Mouse (Mus musculus): ENCODE measurements at regions not wholly inside any gene's neighbourhood (a gene's known extent, or its start where the extent isn't known, plus 50 kb on each side); places are given as distances from the start of the nearest gene placed in this dataset.

DNA sequence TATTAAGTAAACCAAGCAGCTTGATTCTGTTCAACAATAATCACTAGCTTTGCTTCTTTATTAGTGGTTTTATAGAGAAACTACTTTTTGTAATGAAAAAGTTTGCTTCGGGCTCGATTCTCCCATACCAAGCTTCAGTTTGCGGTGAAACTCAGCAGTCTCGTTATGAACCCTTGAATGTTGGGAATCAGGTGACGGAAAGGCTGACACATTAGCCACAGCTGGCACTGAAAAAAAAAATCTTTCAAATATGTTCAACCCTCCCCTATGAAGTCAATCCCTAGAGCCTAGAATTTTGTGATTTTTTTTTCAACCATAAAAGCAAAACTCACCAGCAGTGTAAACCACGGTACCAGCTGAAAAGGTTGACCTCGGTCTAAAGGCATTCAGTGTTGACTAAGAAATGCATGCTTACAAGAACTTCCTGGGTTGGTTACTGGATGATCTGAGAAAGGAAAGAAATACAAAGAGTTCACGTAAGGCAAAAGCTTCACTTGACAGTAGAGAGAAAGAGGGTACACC lies 223.4 kb downstream of the Sox4 start:
- ATAC-seq, result no peak
- Histone ChIP-seq H3K4me1 (ENCODE audit: control insufficient read depth, insufficient read depth, low read length) (no peaks in the 10 kb centered on the region), H3K27me3 (replicated peaks; ENCODE audit: control insufficient read depth, insufficient read depth, low read length) (no peaks in the 10 kb centered on the region), H3K4me2 (ENCODE audit: low read depth, low read length) (no peak overlapping the region), H3K36me3 (ENCODE audit: control insufficient read depth, insufficient read depth, low read length) (no peaks in the 10 kb centered on the region), H3K9ac (ENCODE audit: low read depth, low read length) (no peak overlapping the region), H3K27ac (ENCODE audit: low read length) (no peak overlapping the region), H3K9me3 (ENCODE audit: control insufficient read depth, low read length) (no peaks in the 10 kb centered on the region), H3K4me3 (ENCODE audit: low read length) (no peak overlapping the region)
- WGBS, result 87% methylated on average over 8 of the region's 8 CpGs

DNA sequence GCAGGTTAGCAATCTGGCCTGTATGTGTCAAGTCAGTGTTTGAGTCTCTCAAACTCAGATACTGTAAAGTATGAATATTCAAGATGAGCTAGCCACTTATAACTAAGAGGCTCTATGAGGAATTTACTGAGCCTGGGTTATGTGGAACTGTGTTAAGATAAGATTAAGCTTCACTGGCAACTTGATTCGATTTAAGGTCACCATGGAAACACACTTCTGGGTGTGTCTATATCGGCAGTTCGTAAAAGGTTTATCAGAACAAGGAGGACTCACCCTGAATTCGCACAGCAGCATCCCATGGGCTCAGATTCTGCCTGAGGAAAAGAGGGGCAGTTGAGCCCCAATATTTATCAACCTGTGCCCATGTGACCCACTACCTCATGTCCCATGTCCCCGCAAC lies 224.7 kb downstream of the Sox4 start:
- Histone ChIP-seq H3K4me2 (ENCODE audit: low read depth, low read length) (no peak overlapping the region), H3K27me3 (replicated peaks; ENCODE audit: control insufficient read depth, insufficient read depth, low read length) (no peaks in the 10 kb centered on the region), H3K9ac (ENCODE audit: low read depth, low read length) (no peak overlapping the region), H3K4me3 (ENCODE audit: low read length) (no peak overlapping the region), H3K9me3 (ENCODE audit: control insufficient read depth, low read length) (no peaks in the 10 kb centered on the region), H3K36me3 (ENCODE audit: control insufficient read depth, insufficient read depth, low read length) (no peaks in the 10 kb centered on the region), H3K4me1 (ENCODE audit: control insufficient read depth, insufficient read depth, low read length) (no peaks in the 10 kb centered on the region), H3K27ac (ENCODE audit: low read length) (no peak overlapping the region)
- no peak for ATAC-seq
- WGBS, result 63% methylated on average over 5 of the region's 5 CpGs

DNA sequence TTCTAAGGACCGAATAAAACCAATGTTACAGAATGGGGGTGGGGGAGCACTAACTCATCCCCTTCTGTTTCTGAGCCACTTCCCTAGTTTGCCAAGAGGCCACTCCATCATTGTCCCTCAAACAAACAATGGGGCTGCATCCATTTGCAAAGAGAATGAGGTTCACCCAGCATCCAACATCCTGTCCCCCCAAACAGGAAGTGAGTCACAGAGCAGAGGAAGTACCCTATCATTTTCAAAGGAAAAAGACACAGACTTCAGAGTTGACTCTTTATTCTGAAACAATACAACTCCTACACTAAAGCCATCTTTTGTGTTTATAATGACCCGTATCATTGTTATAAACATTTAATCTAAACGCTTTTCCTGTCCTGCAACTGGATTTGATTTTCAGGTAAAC lies 229.2 kb downstream of the Sox4 start:
- Histone ChIP-seq H3K27ac (ENCODE audit: low read length) (no peak overlapping the region), H3K27me3 (replicated peaks; ENCODE audit: control insufficient read depth, insufficient read depth, low read length) (no peaks in the 10 kb centered on the region), H3K9me3 (ENCODE audit: control insufficient read depth, low read length) (no peaks in the 10 kb centered on the region), H3K36me3 (ENCODE audit: control insufficient read depth, insufficient read depth, low read length) (no peaks in the 10 kb centered on the region), H3K4me2 (ENCODE audit: low read depth, low read length) (no peak overlapping the region), H3K9ac (ENCODE audit: low read depth, low read length) (no peak overlapping the region), H3K4me3 (ENCODE audit: low read length) (no peak overlapping the region), H3K4me1 (ENCODE audit: control insufficient read depth, insufficient read depth, low read length) (peaks cover 4% of the 10 kb centered on the region)
- no peak for ATAC-seq
- 63% methylated on average over 3 of the region's 3 CpGs for WGBS

DNA sequence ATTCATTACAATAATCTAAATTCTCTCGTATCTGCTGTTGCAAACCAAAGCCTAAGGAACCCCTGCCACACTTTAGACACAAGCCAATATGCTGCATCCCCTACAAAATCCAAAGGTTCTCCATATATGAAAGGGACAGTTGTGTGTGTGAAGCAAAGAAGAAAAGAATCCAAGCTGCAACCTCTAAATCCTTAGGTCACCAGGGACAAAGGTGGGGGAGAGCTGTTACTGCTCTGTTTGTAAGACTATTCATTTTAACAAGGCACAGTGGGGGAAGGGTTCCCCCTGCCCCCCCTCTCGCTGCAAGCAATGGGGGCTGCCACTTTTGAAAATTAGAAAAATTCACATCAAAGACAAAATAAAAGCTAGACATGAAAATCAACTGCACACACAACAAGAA lies 231.4 kb downstream of the Sox4 start:
- Histone ChIP-seq H3K36me3 (ENCODE audit: control insufficient read depth, insufficient read depth, low read length) (no peaks in the 10 kb centered on the region), H3K27ac (ENCODE audit: low read length) (no peak overlapping the region), H3K9me3 (ENCODE audit: control insufficient read depth, low read length) (no peaks in the 10 kb centered on the region), H3K27me3 (replicated peaks; ENCODE audit: control insufficient read depth, insufficient read depth, low read length) (no peaks in the 10 kb centered on the region), H3K4me1 (ENCODE audit: control insufficient read depth, insufficient read depth, low read length) (peaks cover 16% of the 10 kb centered on the region), H3K4me2 (ENCODE audit: low read depth, low read length) (no peak overlapping the region), H3K9ac (ENCODE audit: low read depth, low read length) (no peak overlapping the region), H3K4me3 (ENCODE audit: low read length) (no peak overlapping the region)
- WGBS, result 68% methylated on average over 2 of the region's 2 CpGs
- ATAC-seq, result no peak

DNA sequence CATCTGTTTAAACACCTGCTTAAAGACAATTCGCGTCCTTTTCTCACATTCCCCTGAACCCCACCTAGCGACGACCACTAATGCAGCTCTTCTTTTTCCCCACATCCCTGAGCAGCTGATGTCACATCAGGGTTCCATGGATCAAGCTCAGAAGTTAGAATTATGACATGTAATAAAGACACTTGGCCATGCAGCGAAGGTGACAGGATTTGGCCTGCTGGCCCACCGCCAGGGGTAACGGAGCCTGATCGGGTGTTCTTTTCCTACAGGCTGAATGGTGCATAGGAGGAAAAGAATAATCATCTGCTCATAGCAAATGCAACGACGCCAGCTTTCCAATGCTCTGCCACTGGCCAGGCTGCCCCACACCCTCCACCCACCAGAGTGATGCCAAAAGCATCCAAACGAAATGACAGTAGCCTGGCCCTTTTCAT lies 231.9 kb downstream of the Sox4 start:
- Histone ChIP-seq H3K4me1 (ENCODE audit: control insufficient read depth, insufficient read depth, low read length) (peaks cover 16% of the 10 kb centered on the region), H3K27ac (ENCODE audit: low read length) (no peak overlapping the region), H3K27me3 (replicated peaks; ENCODE audit: control insufficient read depth, insufficient read depth, low read length) (no peaks in the 10 kb centered on the region), H3K4me3 (ENCODE audit: low read length) (no peak overlapping the region), H3K9ac (ENCODE audit: low read depth, low read length) (no peak overlapping the region), H3K4me2 (ENCODE audit: low read depth, low read length) (no peak overlapping the region), H3K36me3 (ENCODE audit: control insufficient read depth, insufficient read depth, low read length) (no peaks in the 10 kb centered on the region), H3K9me3 (ENCODE audit: control insufficient read depth, low read length) (no peaks in the 10 kb centered on the region)
- WGBS, result 66% methylated on average over 11 of the region's 11 CpGs
- no peak for ATAC-seq

DNA sequence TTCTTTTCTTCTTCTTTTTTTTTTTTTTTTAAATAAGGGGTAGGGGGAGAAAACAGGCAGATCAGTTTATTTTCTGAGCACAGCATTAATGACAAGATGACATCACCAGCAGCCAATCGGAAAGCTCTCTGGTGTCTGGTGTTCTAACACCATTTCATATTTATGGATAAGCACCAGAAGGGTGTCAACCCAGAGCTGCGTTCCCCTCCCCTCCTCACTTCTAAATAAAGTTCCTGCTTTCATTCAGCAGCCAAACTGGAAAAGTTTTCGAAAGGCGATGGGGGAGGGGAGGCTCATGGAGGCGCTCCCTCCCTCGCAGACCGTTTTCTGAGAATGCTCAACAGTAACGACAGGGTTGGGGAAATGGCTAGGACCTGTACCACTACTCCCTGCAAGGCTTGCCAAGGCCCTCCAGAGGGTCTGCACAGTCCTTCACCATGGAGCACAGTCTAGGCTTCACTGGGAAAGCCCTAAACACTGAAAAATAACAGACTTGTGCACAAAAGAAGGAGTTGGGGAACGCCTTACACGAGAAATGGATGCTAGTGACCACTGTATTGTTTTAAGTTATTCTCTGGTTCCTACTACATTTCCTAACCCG lies 232.8 kb downstream of the Sox4 start:
- ATAC-seq, result no peak
- 45% methylated on average over 11 of the region's 11 CpGs for WGBS
- Histone ChIP-seq H3K27me3 (replicated peaks; ENCODE audit: control insufficient read depth, insufficient read depth, low read length) (no peaks in the 10 kb centered on the region), H3K9ac (ENCODE audit: low read depth, low read length) (no peak overlapping the region), H3K27ac (ENCODE audit: low read length) (no peak overlapping the region), H3K4me1 (ENCODE audit: control insufficient read depth, insufficient read depth, low read length) (peaks cover 16% of the 10 kb centered on the region), H3K36me3 (ENCODE audit: control insufficient read depth, insufficient read depth, low read length) (no peaks in the 10 kb centered on the region), H3K4me3 (ENCODE audit: low read length) (no peak overlapping the region), H3K9me3 (ENCODE audit: control insufficient read depth, low read length) (no peaks in the 10 kb centered on the region), H3K4me2 (ENCODE audit: low read depth, low read length) (no peak overlapping the region)

DNA sequence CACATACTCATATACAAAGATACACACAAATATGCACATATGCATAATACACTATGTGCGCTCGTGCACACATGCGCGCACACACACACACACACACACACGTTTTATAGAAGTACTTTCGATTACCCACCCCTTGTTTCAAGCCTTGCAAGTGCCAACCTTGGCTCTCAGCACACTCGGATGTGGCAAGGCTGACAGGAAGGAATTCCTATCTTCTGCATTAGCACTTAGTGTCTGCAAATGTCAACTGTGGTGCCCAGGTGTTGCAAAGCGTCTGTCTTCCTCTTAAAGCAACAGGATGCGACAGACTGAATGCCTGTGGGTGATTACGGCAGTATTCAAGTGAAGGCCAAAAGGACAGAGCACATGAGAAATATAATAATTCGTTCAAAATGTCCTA lies 233.3 kb downstream of the Sox4 start:
- no peaks in the 10 kb centered on the region for H3K27me3 ChIP-seq (replicated peaks; ENCODE audit: control insufficient read depth, insufficient read depth, low read length)
- no peak overlapping the region for H3K27ac ChIP-seq (ENCODE audit: low read length)
- no peaks in the 10 kb centered on the region for H3K9me3 ChIP-seq (ENCODE audit: control insufficient read depth, low read length)
- H3K4me2 ChIP-seq (ENCODE audit: low read depth, low read length), result no peak overlapping the region
- H3K4me3 ChIP-seq (ENCODE audit: low read length), result no peak overlapping the region
- no peak for ATAC-seq
- 75% methylated on average over 11 of the region's 11 CpGs for WGBS
- H3K36me3 ChIP-seq (ENCODE audit: control insufficient read depth, insufficient read depth, low read length), result no peaks in the 10 kb centered on the region
- peaks cover 16% of the 10 kb centered on the region for H3K4me1 ChIP-seq (ENCODE audit: control insufficient read depth, insufficient read depth, low read length)
- no peak overlapping the region for H3K9ac ChIP-seq (ENCODE audit: low read depth, low read length)

DNA sequence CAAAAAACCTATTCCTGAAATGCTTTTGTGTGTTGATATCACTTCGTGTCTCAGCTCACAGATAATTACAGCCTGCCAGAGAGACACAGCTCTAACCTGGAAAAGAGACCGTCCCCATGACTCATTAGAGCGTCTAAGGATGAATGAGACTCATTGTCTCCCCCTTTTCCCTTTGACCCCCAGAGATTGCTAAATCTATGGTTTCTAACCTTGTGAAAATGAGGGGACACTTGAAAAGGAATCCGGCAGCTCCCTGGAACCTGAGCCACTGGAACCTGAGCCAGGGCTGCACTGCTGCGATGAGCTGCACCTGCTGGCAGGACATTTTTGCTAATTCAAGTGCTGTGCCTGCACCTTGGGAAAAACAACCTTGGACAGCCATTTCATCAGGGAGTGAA lies 234.6 kb downstream of the Sox4 start:
- H3K9ac ChIP-seq (ENCODE audit: low read depth, low read length), result no peak overlapping the region
- no peak overlapping the region for H3K4me3 ChIP-seq (ENCODE audit: low read length)
- 34% methylated on average over 5 of the region's 5 CpGs for WGBS
- H3K27ac ChIP-seq (ENCODE audit: low read length), result peak overlapping the region; percentile 53
- peaks cover 16% of the 10 kb centered on the region for H3K4me1 ChIP-seq (ENCODE audit: control insufficient read depth, insufficient read depth, low read length)
- no peaks in the 10 kb centered on the region for H3K9me3 ChIP-seq (ENCODE audit: control insufficient read depth, low read length)
- H3K4me2 ChIP-seq (ENCODE audit: low read depth, low read length), result no peak overlapping the region
- no peaks in the 10 kb centered on the region for H3K36me3 ChIP-seq (ENCODE audit: control insufficient read depth, insufficient read depth, low read length)
- no peaks in the 10 kb centered on the region for H3K27me3 ChIP-seq (replicated peaks; ENCODE audit: control insufficient read depth, insufficient read depth, low read length)
- ATAC-seq, result 0 out of 2 replicates have a peak, but pooled peaks have one; percentile 15

DNA sequence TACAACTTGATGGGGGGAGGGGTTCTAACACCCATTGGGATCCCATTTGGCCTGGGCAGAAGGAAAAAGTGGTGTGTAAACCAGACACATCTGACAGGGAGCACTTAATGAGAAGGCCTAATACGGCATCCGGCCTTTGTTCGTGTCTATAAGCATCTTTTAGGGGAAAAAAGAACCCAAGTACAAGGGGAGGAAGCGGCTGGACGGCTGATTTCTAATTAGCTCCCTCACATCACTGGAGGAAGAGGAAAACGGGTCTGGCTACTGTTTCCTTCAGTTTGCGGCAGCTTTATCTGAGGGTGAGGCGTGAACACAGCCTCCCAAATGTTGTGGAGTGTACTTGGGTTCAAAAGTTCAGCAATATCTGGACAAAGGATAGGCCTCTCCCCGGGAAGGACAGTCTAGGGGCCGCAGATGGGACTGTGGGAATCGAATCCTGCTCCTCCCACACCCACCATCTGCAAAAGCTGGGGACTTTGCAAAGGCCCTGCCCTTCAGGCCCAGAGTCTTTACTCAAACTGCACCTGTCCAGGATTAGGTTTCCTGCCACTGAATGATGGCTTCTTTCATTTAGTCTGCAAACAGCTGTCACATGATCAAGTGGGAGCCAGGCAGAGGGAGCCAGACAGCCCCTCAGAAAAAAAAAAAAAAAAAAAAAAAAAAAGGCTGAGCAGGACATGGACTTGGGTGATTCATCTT lies 235.2 kb downstream of the Sox4 start:
- 22% methylated on average over 11 of the region's 11 CpGs for WGBS
- no peaks in the 10 kb centered on the region for H3K36me3 ChIP-seq (ENCODE audit: control insufficient read depth, insufficient read depth, low read length)
- no peak overlapping the region for H3K9ac ChIP-seq (ENCODE audit: low read depth, low read length)
- no peak overlapping the region for H3K4me2 ChIP-seq (ENCODE audit: low read depth, low read length)
- H3K4me3 ChIP-seq (ENCODE audit: low read length), result no peak overlapping the region
- no peaks in the 10 kb centered on the region for H3K27me3 ChIP-seq (replicated peaks; ENCODE audit: control insufficient read depth, insufficient read depth, low read length)
- no peaks in the 10 kb centered on the region for H3K9me3 ChIP-seq (ENCODE audit: control insufficient read depth, low read length)
- H3K27ac ChIP-seq (ENCODE audit: low read length), result peak overlapping the region; percentile 53
- peak; percentile 82 for ATAC-seq
- H3K4me1 ChIP-seq (ENCODE audit: control insufficient read depth, insufficient read depth, low read length), result peaks cover 16% of the 10 kb centered on the region

Measured in intestine, embryonic 16.5 days (tissue).